Mouse (Mus musculus): Measurements from ENCODE around the gene Mrpl52. TPM values are rescaled to one million over a fixed set of nuclear protein-coding genes. Genes with fewer than 3 reads are reported as not detected.
A peak's percentile ranks its signal among the peaks of the same experiment; 100 is the strongest.

Mrpl52 gene
- total and polyA plus RNA-seq, 2 experiments from 2014 or later, result 151 to 277 TPM

- Histone ChIP-seq H3K4me2 (ENCODE audit: low read depth) (no peak overlapping the region; the same call in 1 of the 2 replicates), H3K27me3 (ENCODE audit: insufficient read depth, low read length) (no peaks in the 10 kb centered on the region), H3K27ac (ENCODE audit: low read depth, low read length) (no peak overlapping the region), H3K9ac (no peak overlapping the region), H3K9me3 (ENCODE audit: low read length) (no peaks in the 10 kb centered on the region), H3K4me3 (ENCODE audit: low read depth, low read length) (no peak overlapping the region), H3K4me1 (ENCODE audit: insufficient read depth) (no peaks in the 10 kb centered on the region), H3K36me3 (ENCODE audit: insufficient read depth) (no peaks in the 10 kb centered on the region)
- 36% methylated on average over 17 of the region's 17 CpGs for WGBS
- TF ChIP-seq CTCF (IDR thresholded peaks at IDR 0.05; ENCODE audit: low read depth), result no peak
- no peak for ATAC-seq
- no peak for DNase-seq
Observed at GRCm38 (mm10) chr14:54409980-54410810, 16.5 kb upstream of the Mrpl52 start.

- WGBS, result 43% methylated on average over 9 of the region's 9 CpGs
- no peaks in the 10 kb centered on the region for H3K27me3 ChIP-seq (ENCODE audit: insufficient read depth, low read length)
Observed at GRCm38 (mm10) chr14:54412000-54412576, 14.6 kb upstream of the Mrpl52 start.

GRCm38 (mm10) chr14:54412629-54413170, 14.0 kb upstream of the Mrpl52 start:
- H3K4me3 ChIP-seq (ENCODE audit: low read depth, low read length), result no peak overlapping the region
- H3K4me2 ChIP-seq (ENCODE audit: low read depth), result no peak overlapping the region
- no peaks in the 10 kb centered on the region for H3K27me3 ChIP-seq (ENCODE audit: insufficient read depth, low read length)
- peak; percentile 42; the same call in 1 of the 2 replicates for ATAC-seq
- DNase-seq, result peak; percentile 60
- no peak overlapping the region for H3K9ac ChIP-seq
- H3K36me3 ChIP-seq (ENCODE audit: insufficient read depth), result no peaks in the 10 kb centered on the region
- TF ChIP-seq CTCF (IDR thresholded peaks at IDR 0.05; ENCODE audit: low read depth), result peak; percentile 80
- no peaks in the 10 kb centered on the region for H3K4me1 ChIP-seq (ENCODE audit: insufficient read depth)
- H3K27ac ChIP-seq (ENCODE audit: low read depth, low read length), result no peak overlapping the region
- no peaks in the 10 kb centered on the region for H3K9me3 ChIP-seq (ENCODE audit: low read length)
- WGBS, result 37% methylated on average over 2 of the region's 2 CpGs

More at GRCm38 (mm10) chr14:54412000-54412576, 14.6 kb upstream of the Mrpl52 start:
- DNase-seq (no peak), ATAC-seq (no peak)
- Histone ChIP-seq H3K36me3 (ENCODE audit: insufficient read depth) (no peaks in the 10 kb centered on the region), H3K27ac (ENCODE audit: low read depth, low read length) (no peak overlapping the region), H3K4me2 (ENCODE audit: low read depth) (no peak overlapping the region), H3K9me3 (ENCODE audit: low read length) (no peaks in the 10 kb centered on the region), H3K9ac (no peak overlapping the region), H3K4me1 (ENCODE audit: insufficient read depth) (no peaks in the 10 kb centered on the region), H3K4me3 (ENCODE audit: low read depth, low read length) (no peak overlapping the region)
- TF ChIP-seq CTCF (IDR thresholded peaks at IDR 0.05; ENCODE audit: low read depth), result no peak

- no peak for ATAC-seq
- no peak overlapping the region for H3K9ac ChIP-seq
- no peaks in the 10 kb centered on the region for H3K27me3 ChIP-seq (ENCODE audit: insufficient read depth, low read length)
- no peak overlapping the region; the same call in 1 of the 2 replicates for H3K4me2 ChIP-seq (ENCODE audit: low read depth)
- no peaks in the 10 kb centered on the region for H3K9me3 ChIP-seq (ENCODE audit: low read length)
- no peak for TF ChIP-seq CTCF (IDR thresholded peaks at IDR 0.05; ENCODE audit: low read depth)
- no peak for DNase-seq
- no peaks in the 10 kb centered on the region for H3K36me3 ChIP-seq (ENCODE audit: insufficient read depth)
- no peaks in the 10 kb centered on the region for H3K4me1 ChIP-seq (ENCODE audit: insufficient read depth)
- no peak overlapping the region for H3K4me3 ChIP-seq (ENCODE audit: low read depth, low read length)
- no peak overlapping the region for H3K27ac ChIP-seq (ENCODE audit: low read depth, low read length)
- WGBS, result 13% methylated on average over 18 of the region's 18 CpGs
Observed at GRCm38 (mm10) chr14:54413877-54414700, 12.6 kb upstream of the Mrpl52 start.

- Histone ChIP-seq H3K36me3 (ENCODE audit: insufficient read depth) (no peaks in the 10 kb centered on the region), H3K4me1 (ENCODE audit: insufficient read depth) (no peaks in the 10 kb centered on the region), H3K27me3 (ENCODE audit: insufficient read depth, low read length) (no peaks in the 10 kb centered on the region), H3K4me3 (ENCODE audit: low read depth, low read length) (no peak overlapping the region), H3K27ac (ENCODE audit: low read depth, low read length) (no peak overlapping the region), H3K4me2 (ENCODE audit: low read depth) (no peak overlapping the region), H3K9me3 (ENCODE audit: low read length) (no peaks in the 10 kb centered on the region), H3K9ac (no peak overlapping the region)
- 20% methylated on average over 13 of the region's 13 CpGs for WGBS
- no peak for TF ChIP-seq CTCF (IDR thresholded peaks at IDR 0.05; ENCODE audit: low read depth)
- DNase-seq (no peak), ATAC-seq (no peak)
Observed at GRCm38 (mm10) chr14:54415241-54416020, 11.3 kb upstream of the Mrpl52 start.

GRCm38 (mm10) chr14:54416229-54416775, 10.4 kb upstream of the Mrpl52 start:
- no peaks in the 10 kb centered on the region for H3K9me3 ChIP-seq (ENCODE audit: low read length)
- H3K27me3 ChIP-seq (ENCODE audit: insufficient read depth, low read length), result no peaks in the 10 kb centered on the region
- WGBS, result 39% methylated on average over 5 of the region's 5 CpGs
- H3K4me3 ChIP-seq (ENCODE audit: low read depth, low read length), result no peak overlapping the region
- H3K4me2 ChIP-seq (ENCODE audit: low read depth), result no peak overlapping the region
- no peak for DNase-seq
- H3K4me1 ChIP-seq (ENCODE audit: insufficient read depth), result no peaks in the 10 kb centered on the region
- H3K27ac ChIP-seq (ENCODE audit: low read depth, low read length), result no peak overlapping the region
- TF ChIP-seq CTCF (IDR thresholded peaks at IDR 0.05; ENCODE audit: low read depth), result no peak
- H3K9ac ChIP-seq, result no peak overlapping the region
- no peak for ATAC-seq
- H3K36me3 ChIP-seq (ENCODE audit: insufficient read depth), result no peaks in the 10 kb centered on the region

Data from forebrain, postnatal 0 days (tissue).